Mouse (Mus musculus) thymus, adult 2 months (tissue): ENCODE results near the gene Ddi1.

ENCODE experiments used
- CTCF ChIP-seq: fragments of 200-500 bp; IDR thresholded peaks from 2 replicates; pipeline ENCODE4 v1.5.1; 2012; ENCODE audit warnings: mild to moderate bottlenecking, control low read depth, low read length, moderate library complexity, borderline replicate concordance; ENCODE audit not compliant: control insufficient read depth, poor library complexity, insufficient read depth; ENCODE audit errors: extremely low read depth
- POLR2A ChIP-seq: fragments of 200-500 bp; IDR thresholded peaks from 2 replicates; pipeline ENCODE4 v1.6.1; 2012; ENCODE audit warnings: mild to moderate bottlenecking, low read length, control low read depth, moderate library complexity; ENCODE audit not compliant: control insufficient read depth, poor library complexity, insufficient read depth; ENCODE audit errors: extremely low read depth

- TF ChIP-seq POLR2A (no peak), CTCF (no peak)
These were observed 6.7 kb upstream of the Ddi1 start for GRCm38 (mm10) chr9:6276395-6276794.
